Mouse (Mus musculus): ENCODE measurements at regions not wholly inside any gene's neighbourhood (a gene's known extent, or its start where the extent isn't known, plus 50 kb on each side); places are given as distances from the start of the nearest gene placed in this dataset.

DNA sequence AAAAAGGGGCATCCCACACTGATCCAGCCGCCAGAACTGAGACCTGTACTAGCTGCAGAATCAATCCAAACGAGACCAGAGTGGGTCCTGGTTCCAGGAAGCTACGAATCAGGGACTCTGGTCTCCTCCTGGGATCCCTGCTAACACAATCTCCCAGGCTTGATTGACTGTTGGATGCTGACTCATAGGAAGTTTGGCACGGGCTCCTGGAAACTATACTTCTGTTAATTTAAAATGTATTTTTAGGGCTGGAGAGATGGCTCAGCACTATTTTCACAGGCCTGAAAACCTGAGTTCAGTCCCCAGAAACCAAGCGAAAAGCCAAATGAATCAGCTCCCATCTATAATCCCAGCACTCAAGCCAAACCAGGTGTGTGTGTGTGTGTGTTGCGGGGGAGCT lies 138.5 kb downstream of the Vegfa start:
- DNase-seq (ENCODE audit: extremely low spot score in 1 of 2, low spot score in 1 of 2) = peak in 1 of 2 experiments; percentile 16

DNA sequence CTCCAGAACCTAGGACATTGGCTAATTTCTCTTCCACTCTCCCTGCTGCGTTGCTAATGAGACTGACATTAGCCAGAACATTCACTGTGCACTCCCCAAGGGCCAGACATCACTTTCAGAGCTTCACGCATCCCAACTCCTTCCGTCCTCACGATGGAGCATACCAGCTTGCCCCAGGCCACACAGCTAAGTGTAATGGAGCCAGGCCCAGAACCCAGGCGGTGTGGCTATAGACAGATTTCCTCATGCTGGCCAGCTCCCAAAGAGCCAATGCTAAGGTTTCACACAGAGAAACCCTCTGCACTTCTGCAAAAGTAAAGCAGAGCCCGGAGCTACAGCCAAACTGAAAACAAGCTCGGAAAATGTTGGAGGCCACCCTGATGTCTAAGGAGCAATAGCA lies 139.1 kb downstream of the Vegfa start:
- no peak for DNase-seq (ENCODE audit: extremely low spot score in 1 of 2, low spot score in 1 of 2)

DNA sequence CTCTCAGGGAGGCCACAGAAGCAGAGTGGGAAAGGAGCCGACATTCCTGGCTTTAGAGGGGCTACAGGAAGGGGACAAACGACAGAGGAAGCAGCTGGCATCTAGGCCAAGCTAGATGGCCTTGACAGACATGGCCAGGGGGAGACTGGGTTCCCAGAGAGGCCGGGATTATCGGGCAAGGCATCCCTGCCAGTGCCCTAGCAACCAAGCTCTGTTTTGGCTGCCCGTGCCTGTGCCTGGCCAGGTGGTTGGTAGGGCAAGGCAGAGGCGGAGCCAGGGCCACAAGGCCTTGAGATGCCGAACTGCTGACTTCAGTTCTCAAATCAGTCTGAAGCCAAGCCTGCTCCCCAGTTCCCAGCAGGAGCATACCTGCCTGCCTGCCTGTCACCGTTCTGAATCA lies 142.7 kb downstream of the Vegfa start:
- DNase-seq (ENCODE audit: extremely low spot score in 1 of 2, low spot score in 1 of 2) = no peak

DNA sequence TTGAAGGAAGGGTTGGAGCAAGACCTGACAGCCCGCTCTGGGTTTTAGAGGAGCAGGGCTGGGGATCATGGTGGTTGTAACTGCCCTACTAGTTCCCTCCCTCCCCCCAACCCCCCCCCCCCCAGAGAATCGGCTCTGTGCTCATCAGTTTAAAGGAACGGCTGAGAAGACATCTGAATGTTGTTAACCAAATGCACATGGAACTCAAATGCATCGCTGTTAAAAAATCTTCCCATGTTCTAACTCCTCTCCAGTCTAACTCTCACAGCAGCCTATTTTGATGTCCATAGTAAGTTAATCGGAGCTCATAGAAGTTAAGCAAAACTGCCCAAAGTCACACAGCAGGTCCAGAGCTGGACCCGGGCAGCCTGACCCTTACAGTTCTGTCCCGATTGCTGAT lies 143.1 kb downstream of the Vegfa start:
- no peak for DNase-seq (ENCODE audit: extremely low spot score in 1 of 2, low spot score in 1 of 2)

DNA sequence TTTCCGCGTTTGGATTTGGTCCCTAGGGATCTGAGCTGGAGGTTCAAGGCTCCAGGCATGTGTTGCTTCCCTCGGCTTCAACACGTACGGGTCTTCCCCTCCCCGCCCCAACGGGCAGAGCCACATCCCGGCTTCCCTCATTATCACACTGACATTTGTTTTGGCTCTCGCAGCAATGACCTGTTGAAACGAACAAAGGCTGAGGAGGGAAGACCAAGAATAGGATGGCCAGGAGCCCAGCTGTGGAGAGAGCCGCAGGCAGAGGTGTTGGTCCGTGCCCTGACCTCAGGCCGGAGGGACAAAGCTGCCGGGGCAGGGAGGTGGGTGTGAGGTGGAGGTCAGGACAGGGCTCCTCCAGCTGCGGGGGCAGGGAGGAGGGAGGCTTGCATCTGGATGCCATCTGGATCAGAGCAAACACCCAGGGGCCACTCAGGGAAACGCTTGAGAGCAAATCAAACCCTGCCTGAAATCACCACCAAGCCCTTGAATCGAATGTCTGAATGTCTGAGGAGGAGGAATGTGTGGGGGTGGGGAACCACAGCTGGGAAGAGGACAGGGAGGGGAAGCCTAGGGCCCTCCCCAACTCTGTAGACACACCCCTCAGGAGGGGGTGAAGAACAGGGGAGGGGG lies 145.6 kb downstream of the Vegfa start:
- DNase-seq (ENCODE audit: extremely low spot score in 1 of 2, low spot score in 1 of 2) = no peak

DNA sequence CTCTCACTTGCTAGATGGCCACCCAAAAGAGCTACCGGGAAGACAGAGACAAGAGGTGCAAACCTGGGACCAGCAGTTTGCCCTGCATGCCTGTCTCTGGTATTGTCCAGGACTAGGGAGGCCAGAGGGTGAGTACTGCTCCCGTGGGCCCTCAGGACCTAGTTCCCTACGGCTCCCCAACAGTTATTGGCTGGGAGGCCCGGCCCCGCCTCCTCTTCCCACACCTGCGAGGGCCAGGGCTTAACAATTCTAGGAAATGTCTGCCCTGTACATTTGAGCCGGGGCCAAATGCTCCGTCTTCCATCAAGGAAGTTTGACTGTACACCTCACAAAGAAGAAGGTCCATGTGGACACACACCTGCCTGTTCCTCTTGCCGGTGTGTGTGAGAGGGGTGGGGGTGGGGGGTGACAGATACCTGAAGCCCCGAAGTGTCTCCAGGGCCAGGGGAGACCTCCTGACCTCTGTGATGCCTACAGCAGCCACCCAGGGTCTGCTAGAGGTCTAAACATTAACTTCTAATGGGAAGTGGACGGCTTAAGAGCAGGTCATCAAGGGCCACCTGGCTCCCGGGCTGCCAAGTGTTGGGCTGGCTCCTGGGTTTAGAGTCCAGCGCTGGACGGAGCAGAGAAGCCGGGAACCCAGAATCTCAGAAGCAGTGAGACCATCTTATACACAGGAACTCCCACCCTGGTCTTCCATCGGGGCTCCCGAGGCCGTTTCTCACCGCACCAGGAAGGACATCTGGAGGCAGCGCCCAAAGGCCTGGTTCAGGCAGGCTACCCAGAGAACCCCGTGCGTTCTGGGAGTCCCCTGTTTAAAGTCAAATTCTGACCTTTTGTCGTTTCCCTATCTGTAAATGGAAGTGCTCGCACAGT lies 146.5 kb downstream of the Vegfa start:
- no peak for DNase-seq (ENCODE audit: extremely low spot score in 1 of 2, low spot score in 1 of 2)

DNA sequence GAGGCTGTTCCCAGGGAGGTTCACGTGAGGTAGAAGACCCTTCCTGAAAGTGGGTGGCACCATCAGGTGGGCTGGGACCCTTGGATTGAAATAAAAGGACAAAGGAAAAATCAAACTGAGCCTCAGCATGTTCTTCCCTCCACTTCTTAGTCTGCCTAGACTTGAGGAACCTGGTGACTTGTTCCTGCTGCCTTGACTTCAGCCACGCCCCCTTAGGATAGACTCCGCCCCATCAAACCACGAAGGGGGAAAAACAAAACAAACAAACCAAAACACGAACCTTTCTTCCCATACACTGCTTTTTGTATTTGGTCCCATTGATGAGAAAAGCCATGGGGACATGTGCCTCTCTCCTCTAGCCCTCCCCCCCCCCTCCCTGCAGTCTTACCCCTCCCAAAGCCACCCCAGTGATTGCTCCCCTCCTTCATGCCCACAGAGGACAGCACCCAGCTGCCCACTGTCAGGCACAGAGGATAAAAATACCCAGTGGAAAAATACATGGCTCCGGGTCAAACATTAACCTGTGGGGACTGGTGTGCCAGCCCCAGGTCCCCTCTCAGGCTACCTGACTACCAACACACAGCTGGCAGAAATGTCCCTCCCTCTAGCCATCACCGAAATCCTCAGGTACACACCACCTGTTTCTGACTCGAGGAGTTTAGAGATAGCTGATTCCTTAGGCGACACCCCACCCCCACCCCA lies 148.0 kb downstream of the Vegfa start:
- no peak for DNase-seq (ENCODE audit: extremely low spot score in 1 of 2, low spot score in 1 of 2)

DNA sequence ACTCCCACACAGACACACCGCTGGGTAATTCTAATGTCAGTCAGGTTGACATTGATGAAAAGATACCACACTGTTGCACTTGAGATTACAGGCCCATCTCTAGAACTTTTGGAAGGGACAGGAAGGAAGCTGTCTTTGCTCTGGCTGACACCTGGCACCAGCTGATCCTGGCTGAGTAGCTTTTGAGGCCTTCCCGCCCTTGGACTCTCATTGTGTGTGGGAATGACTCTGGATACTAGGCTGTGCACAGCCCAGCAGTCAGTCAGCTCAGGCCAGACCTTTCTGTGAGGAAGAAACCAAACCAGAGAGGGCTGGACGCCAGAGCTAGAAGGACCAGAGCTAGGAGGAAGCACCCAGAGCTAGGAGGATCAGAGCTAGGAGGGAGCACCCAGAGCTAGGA lies 149.0 kb upstream of the 1600014C23Rik start:
- DNase-seq (ENCODE audit: extremely low spot score in 1 of 2, low spot score in 1 of 2) = no peak

DNA sequence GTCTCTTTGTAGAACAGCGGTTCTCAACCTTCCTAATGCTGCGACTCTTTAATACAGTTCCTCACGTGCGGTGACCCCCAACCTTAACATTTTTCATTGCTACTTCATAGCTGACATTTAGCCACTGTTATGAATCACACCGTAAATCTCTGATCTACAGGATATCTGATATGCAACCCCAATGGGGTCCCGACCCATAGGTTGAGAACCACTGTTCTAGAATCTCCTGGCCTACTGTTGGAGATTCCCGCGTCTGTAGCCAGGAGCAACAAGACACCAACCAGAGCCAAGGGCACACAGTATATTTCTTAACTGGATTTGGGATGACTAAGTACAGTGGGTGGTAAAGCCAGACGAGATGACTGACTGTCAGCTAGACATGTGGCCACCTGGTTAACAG lies 147.6 kb upstream of the 1600014C23Rik start:
- no peak for DNase-seq (ENCODE audit: extremely low spot score in 1 of 2, low spot score in 1 of 2)

DNA sequence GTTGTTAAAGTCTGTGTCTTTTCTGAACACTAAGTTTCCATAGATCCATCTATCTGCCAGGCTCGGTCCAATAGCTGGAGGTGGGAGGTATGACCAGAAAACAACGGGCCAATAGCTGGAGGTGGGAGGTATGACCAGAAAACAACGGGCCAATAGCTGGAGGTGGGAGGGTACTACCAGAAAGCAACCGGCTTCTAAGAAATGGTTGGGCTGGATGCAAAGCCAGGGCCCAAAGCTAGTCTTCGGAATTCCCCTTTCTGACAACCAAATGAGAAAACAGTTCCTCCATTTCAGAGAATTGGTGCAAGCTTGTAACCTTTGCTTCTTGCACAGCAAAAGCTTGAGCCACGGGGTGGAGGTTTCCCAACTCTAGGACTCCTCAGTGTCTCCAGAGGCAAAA lies 147.1 kb upstream of the 1600014C23Rik start:
- no peak for DNase-seq (ENCODE audit: extremely low spot score in 1 of 2, low spot score in 1 of 2)

DNA sequence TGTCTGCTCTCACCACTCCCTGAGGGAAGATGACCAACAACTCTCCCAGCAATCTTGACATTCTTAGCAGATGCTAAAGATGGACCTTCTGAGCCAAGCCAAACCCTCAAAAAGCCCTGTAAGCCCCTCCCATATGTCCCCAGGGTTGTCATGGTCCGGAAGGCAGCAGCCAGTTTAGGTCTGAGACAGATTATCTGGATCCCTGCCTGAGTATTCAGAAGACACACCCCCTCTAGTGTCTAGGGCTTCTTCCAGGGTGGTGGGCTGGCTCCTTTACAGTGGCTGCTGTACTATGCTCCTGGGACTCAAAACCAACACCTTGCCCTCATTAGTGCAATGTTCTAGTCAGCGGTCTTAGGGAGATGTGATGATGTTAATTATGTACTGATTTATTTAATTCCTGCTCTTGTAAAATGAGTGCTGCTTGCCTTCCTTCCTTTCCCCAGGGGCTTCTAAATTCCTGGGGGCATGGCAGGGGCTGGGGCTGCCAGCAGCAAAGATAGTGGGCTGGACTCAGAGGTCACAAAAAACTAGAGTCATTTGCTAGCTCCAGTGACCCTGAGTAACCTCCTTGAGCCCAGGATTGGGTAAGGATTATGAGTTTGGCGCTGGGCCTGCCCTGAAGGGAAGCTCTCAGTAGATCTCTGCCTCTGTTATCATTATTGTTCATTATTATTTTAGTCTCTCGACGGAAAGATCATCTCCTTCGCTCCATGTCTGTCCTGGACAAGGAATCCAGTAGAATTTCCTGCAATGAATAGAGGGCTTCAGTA lies 146.0 kb upstream of the 1600014C23Rik start:
- no peak for DNase-seq (ENCODE audit: extremely low spot score in 1 of 2, low spot score in 1 of 2)

DNA sequence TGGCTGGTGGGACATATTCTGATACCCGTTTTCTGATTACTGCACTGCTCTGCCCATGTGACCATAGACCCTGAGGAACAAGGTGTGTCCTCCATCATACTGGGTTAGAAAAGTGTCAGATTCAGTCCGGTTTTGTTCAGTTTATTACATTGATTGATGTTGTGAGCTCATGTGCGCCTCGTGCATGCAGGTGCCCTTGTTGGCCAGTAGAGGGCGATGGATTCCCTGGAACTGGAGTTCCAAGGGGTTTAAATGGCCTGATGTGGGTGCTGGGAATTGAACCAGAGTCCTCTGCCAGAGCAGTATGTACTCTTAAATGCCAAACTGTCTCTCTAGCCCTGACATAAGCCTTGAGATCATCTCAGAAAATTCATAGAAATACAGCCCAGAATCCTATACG lies 144.8 kb upstream of the 1600014C23Rik start:
- no peak for DNase-seq (ENCODE audit: extremely low spot score in 1 of 2, low spot score in 1 of 2)

DNA sequence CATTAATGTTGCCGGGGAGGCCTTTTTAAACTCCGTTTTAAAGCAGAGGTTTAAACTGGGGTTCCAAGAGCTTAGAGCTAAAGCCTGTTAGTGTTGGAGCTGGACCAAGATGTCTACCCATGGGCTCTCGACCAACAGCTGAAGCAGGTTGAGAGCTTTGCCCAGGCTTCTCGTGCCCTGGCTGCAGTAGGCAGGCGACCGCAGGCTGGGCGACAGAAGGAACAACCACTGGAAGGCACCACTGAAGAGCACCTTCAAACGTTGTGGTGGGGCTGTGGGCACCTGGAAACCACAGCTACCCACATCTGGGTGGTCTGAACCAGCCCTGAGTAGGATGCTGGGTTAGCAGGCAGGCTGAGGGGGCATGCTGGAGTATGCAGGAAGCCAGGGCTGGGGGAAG lies 141.7 kb upstream of the 1600014C23Rik start:
- DNase-seq (ENCODE audit: extremely low spot score in 1 of 2, low spot score in 1 of 2) = no peak

DNA sequence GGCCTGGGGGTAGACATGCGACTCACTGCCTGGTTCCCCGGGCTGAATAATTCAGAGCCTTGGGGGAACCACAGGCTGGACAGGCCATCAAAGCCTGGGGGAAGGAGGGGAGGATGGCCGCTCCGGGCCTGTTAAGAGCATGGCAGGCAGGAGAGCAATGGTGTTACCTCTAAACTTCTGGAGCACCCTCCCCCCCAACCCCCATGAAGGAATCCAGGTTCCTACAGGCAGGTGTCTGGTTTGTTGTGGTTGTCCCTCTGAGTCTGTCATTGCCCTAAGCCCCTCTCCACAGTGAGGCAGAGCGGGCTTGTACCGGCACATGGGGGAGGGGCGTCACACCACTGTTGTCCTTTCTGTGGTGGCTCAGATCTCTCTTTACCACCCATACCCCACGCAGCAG lies 140.4 kb upstream of the 1600014C23Rik start:
- no peak for DNase-seq (ENCODE audit: extremely low spot score in 1 of 2, low spot score in 1 of 2)

DNA sequence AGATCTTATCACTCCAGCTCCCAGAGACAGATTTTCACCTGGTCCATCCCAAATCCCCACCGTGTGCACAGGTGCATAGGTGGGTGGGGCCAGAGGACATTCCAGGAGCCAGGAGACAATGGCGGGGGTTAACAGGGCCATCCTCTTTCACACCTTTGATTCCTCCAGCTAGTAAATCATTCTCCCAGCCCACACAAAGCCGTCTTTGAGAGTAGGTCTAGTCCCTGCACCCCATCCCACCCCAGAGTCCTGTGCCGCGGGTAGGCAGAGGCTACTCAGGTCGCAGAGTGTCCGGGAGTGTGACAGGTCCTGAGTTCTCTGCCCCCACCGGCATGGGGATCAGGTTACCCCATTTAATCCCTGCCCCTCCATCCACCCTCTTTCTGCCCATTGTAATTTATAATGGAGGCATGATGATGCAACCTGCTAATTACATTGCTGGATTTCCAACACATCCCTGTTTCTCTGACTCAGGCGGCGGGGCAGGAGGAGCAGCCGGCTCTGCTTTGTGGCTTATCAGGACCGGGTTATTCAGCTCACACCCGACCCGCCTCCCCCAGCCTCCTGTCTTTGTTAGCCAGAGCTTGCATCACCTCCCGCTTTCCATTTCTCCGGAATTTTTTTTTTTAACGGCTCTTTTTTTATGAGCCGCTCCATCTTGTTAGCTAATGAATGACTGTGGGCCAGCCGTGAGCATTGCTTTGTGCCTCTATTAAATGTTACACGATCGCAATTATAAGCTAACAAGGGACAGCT lies 139.7 kb upstream of the 1600014C23Rik start:
- DNase-seq (ENCODE audit: extremely low spot score in 1 of 2, low spot score in 1 of 2) = no peak

DNA sequence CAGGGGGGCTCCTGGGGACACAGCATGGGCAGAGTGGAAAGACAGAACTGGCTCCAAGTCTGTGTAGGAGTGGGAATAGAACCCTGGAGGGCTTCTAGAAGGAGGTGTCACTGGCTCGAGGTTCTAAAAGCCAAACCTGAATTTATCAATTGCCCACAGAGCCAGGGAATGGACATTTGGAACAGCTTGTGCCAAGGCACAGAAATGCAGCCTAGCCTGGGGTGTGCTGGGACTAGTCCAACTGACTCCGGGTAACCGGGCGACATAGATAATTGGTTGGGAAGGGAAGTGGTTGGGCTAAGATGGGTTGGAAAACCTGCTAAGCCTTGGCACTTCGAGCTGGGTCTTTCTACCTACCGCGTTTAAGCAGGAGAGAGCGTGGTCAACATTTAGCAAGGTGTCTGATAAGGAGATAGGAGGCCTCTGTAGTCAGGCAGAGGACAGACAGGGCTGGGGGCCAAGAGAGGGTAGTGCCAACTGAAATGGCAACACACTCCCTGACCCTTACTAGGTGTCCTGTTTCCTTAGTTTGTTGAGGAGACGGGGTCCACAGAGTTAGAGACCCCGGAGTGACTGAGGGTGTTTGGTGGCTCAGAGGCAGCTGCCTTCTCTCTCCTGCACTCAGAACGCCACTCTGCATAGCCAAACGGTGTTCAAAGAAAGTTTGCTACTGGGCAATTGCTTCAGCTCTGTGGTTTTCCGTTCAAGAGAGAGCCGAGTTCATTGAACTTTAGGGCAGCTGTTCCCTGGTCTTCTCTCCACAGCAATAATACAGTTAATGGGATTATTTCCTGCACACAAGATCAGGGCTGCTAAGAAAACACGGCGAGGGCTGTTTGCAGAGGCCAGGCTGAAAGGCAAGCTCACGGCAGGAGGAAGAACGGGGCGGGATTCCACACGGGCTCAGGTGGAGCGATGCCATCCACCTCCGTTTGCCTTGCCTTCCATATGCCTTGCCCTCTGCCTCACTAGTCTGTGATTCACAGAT lies 138.3 kb upstream of the 1600014C23Rik start:
- DNase-seq (ENCODE audit: extremely low spot score in 1 of 2, low spot score in 1 of 2) = no peak

DNA sequence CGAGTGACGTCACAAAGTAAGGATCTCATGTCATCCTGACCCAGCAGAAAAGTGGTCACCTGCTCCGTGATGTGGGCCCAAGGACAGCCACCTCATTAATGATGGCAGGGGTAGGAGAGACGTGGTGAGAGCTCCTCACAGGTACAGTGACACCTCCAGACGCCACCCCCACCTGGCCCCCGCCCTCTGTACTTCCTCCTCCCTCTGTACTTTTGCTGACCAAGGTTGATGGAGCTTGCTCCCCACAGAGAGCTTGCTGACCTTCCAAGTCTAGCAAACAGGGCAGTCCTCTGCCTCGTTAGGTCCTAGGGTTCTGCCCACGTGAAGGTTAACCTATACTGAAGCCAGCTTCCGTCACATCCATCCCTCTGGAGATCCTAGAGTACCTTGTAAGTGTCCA lies 137.4 kb upstream of the 1600014C23Rik start:
- no peak for DNase-seq (ENCODE audit: extremely low spot score in 1 of 2, low spot score in 1 of 2)

DNA sequence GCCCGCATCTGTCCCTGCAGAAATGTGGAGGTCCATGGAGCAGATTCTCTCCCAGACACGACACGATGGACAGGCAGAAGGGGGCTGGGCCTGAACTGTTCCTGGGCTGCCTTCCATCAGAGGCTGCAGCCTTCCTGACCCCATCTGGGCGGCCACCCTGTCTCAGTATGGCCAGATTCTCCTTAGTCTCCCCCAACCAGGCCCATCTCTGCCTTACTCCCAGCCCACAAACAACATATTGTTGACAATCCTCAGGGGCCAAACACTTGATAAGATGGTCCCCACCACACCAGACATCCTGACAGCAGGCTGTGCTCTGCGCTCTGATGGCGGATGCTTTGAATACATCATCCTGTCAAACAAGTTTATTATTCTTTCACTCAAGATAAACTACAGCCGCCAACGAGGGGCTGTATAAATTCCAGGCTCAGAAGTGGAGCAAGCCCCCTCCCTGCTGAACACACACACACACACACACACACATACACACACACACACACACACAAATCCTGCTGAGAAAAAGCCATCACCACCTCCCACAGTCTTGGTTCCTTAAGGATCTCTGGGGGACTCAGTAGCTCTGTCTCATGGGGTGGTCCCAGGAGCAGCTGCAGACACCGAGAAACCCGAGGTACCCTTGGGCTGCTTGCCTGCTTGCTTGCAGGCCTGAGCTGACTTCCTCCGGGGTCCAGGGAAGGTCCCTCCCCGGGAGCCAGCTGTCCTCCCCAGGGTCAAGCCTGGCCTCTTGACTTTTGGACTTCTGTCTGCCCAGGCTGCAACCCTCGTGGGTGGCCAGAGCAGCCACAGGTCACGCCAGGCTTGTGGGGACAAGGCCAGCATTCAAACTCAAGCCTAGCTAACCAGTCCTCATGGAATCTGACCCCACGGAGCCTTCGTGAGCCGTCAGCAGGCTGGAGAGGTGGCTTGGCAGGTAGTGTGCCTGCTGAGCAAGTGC lies 135.6 kb upstream of the 1600014C23Rik start:
- no peak for DNase-seq (ENCODE audit: extremely low spot score in 1 of 2, low spot score in 1 of 2)
